Mouse (Mus musculus) lung, postnatal 0 days (tissue): ENCODE data around the gene Olfr521. TPM values are rescaled to one million over a fixed set of nuclear protein-coding genes. Genes with fewer than 3 reads are reported as not detected.

Experiments
- polyA plus RNA-seq: library from polyadenylated mRNA; unstranded; fragments of >200 nt; fragmentation: Nextera tagmentation; extraction: Ambion mirVana; gene quantifications from 2 replicates; pipeline ENCODE4 v1.2.1, GENCODE M21; 2015

The Olfr521 gene
- polyA plus RNA-seq, 1 experiment from 2014 or later: not detected

Other genes starting within 250 kb of the Olfr521 start
- gene Arrb1, start 228.0 kb upstream of the Olfr521 start, polyA plus RNA-seq: 21.7 and 25.7 TPM in 2 replicates
- gene Tpbgl, start 136.4 kb upstream of the Olfr521 start, polyA plus RNA-seq: 0.58 and 0.79 TPM in 2 replicates
- 3.8 and 3.9 TPM in 2 replicates for gene Slco2b1, start 52.2 kb upstream of the Olfr521 start, polyA plus RNA-seq
- gene Olfr520, start 33.2 kb upstream of the Olfr521 start, polyA plus RNA-seq: not detected in 2 replicates
- 5.8 and 7.6 TPM in 2 replicates for gene Neu3, start 64.9 kb downstream of the Olfr521 start, polyA plus RNA-seq
- gene Xrra1, start 95.6 kb downstream of the Olfr521 start, polyA plus RNA-seq: 1.1 and 1.3 TPM in 2 replicates
- 318 and 342 TPM in 2 replicates for gene Spcs2, start 100.0 kb downstream of the Olfr521 start, polyA plus RNA-seq
- gene Rnf169, start 216.9 kb downstream of the Olfr521 start, polyA plus RNA-seq: 3.8 and 4.2 TPM in 2 replicates
- gene Chrdl2, start 242.7 kb downstream of the Olfr521 start, polyA plus RNA-seq: 0.11 TPM in 1 of 2 replicates, not detected in the other